Mouse (Mus musculus) G1E-ER4 (cell line): ENCODE results near the gene Tbxas1. TPM values are rescaled to one million over a fixed set of nuclear protein-coding genes. Genes with fewer than 3 reads are reported as not detected.
A peak's percentile ranks its signal among the peaks of the same experiment; 100 is the strongest.

Experiments used
- GATA1 ChIP-seq: IDR thresholded peaks from one replicate; pipeline ENCODE4 v1.8.0; 2012; ENCODE audit warnings: low read length, inconsistent platforms
- polyA plus RNA-seq: library from polyadenylated mRNA; stranded (reverse); fragments of >175 nt; gene quantifications from 2 replicates; pipeline ENCODE4 v1.2.3, GENCODE M21; 2012

The Tbxas1 gene
- polyA plus RNA-seq, 1 experiment: 0.03 TPM

- TF ChIP-seq GATA1: no peak
These were observed 28.6 kb upstream of the Tbxas1 start for GRCm38 (mm10) chr6:38846330-38847195.

GRCm38 (mm10) chr6:38847447-38847846 is 27.8 kb upstream of the Tbxas1 start:
- no peak for TF ChIP-seq GATA1

DNA sequence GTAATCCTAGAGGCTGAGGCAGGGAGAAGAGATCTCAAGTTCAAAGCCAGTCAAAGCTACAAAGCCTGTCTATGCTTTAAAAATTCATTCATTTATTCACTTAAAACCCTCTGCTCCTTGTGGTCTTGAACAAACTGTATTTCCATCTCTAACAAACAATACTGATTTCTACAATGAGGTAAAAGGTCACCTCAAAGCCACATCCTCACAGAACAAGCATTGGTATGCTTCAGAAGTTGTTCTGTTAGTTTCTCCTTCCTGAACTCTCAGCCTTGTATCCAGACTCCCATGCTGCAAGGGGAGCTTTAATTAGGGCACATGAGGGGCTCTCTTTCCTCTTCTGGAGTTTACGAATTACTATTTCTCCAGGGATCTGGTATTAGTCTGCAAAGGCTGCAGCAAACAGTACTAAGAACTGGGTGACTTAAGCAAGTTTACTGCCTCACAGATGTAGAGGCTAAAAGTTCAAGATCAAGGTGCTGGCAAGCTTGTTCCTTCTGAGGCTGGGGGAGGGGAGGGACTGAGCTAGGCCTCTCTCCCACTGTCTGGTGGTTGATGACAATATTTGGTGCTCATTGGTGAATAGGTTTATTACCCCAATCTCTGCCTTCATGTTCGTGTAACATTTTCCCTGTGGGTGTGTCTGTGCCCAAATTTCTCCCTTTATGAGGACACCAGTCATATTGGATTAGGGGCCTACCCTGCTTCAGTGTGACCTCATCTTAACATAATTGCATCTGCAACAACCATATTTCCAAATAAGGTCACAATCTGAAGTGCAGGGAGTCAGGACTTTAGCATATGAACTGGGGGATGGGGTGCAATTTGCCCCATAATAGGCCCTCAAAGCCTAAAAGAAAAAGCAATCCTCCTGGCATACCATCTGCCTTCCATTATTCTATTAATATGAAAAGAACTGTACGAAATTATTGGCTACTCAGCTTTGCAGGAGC is 27.0 kb upstream of the Tbxas1 start:
- no peak for TF ChIP-seq GATA1

DNA sequence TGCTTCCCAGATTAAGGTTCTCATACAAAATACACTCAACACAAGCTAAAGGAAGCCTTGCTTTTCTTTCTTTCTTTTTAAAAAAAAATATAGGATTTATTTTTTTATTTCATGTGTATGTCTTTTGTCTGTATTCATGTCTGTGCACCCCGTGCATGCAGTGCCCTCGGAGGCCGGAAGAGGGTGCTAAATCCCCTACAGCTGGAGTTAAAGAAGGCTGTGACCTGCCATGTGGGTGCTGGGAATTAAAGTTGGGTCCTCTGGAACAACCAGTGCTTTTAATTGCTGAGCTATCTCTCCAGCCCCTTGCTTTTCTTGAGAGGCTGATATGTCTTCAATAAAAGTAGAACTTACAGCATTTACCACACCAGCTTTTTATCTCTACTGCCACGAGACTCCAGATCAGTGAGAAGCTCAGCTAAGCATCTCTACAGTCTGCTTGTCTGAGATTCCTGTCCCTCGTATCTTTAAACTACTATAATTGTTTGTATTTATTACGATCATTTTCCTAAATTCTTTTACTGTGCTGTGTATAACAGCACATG is 24.4 kb upstream of the Tbxas1 start:
- TF ChIP-seq GATA1: peak; percentile 42

DNA sequence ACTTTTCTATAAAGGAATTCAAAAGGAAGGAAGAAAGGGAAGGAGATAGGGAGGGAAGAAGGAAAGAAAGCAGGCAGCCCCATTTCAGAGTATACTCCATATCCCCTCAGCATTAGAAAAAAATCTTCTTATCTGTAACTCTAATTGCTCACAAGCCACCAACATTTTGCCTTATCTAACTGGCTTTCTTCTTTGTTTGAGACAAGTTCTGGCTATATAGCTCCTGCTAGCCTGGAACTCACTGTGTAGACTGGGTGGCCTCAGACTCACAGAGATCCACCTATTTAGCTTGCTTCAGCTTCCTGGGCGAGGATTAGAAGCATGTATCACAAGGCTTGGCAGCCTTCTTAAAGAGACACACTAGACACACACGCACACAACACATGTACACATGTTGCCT is 23.5 kb upstream of the Tbxas1 start:
- TF ChIP-seq GATA1: no peak

DNA sequence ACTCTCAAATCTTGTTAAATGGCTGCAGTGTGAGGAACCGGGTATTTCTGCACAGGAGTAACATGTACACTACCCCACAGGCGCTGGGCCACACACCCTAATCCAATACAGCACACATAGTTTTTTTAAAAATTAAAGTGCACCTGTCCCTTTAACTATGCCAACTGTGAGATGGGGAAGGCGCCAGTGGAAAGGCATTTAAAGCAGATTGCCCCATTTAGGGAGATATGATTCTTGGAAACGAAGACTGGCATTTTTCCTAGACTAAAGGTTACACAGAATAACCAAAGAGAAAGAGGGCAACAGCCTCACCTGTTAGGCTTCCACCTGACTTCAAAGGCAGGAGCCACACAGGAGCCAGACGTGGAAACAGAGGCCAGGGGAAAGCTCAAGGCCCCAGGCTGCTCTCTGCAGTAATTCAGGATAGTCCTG is 21.6 kb upstream of the Tbxas1 start:
- no peak for TF ChIP-seq GATA1

- no peak for TF ChIP-seq GATA1
These were observed 15.4 kb upstream of the Tbxas1 start for GRCm38 (mm10) chr6:38859819-38860218.

- no peak for TF ChIP-seq GATA1
These were observed 14.9 kb upstream of the Tbxas1 start for GRCm38 (mm10) chr6:38860301-38860700.

GRCm38 (mm10) chr6:38863595-38863994 is 11.6 kb upstream of the Tbxas1 start:
- no peak for TF ChIP-seq GATA1

DNA sequence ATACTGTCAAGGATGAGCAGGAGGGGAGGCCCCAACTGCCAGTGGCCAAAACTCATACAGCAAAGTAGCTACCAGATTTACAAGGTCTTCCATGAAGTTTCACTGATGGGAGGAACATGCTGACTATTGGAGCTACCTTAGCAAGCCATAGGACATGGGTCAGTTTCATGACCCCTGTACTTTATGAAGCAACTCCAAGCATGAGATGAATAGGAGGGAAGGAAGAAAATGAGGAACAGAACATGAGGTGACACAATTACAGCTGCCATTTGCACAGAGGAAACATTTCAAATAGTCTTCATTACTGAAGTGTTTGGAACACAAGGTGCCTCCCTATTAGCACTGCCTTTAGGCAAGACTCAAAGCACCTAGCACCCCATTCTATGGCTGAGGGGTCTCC is 9.4 kb upstream of the Tbxas1 start:
- TF ChIP-seq GATA1: no peak

DNA sequence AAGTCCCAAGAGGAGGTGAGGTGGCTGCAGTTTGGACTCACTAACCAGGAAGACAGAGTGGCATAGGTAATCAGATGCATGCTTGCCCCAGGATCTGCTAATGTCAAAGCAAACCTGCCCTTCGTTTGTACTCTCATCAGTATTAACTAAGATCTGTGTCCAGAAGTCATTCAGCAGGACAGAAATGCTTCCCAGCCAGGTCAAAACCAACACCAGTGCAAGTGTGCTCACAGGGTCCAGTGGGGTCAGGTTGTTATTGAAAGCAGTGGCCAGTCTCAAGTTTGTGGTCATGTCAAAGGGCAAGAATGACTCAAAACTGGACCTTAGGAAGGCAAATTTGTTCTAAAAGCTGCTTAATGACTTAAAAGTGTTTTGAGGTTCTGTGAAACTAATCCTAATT is 8.8 kb upstream of the Tbxas1 start:
- no peak for TF ChIP-seq GATA1

- no peak for TF ChIP-seq GATA1
These were observed 8.4 kb upstream of the Tbxas1 start for GRCm38 (mm10) chr6:38866761-38867160.

GRCm38 (mm10) chr6:38867291-38867690 is 7.9 kb upstream of the Tbxas1 start:
- no peak for TF ChIP-seq GATA1

- TF ChIP-seq GATA1: no peak
These were observed 6.2 kb upstream of the Tbxas1 start for GRCm38 (mm10) chr6:38868974-38869373.

GRCm38 (mm10) chr6:38870070-38870469 is 5.1 kb upstream of the Tbxas1 start:
- no peak for TF ChIP-seq GATA1

DNA sequence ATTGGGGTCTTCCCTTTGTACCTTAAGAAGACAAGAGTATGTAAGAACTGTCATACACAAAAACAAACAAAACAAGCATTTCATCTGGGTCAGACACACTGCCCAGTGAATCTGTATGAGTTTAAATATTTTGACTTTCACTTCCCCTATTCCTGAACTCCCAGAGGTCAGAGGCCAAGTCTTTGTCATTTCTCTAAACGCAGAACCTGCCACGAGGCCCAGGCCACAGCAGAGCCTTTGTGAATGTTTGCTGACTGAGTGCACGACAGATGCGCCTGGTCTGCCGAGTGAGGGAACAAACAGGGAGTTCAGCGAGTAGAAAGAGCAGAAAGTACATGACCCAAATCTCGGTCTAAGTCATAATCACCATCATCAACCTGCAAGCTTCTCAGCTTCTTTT is 4.2 kb upstream of the Tbxas1 start:
- no peak for TF ChIP-seq GATA1

GRCm38 (mm10) chr6:38873316-38873715 is 1.9 kb upstream of the Tbxas1 start:
- no peak for TF ChIP-seq GATA1
